Mouse (Mus musculus) stomach, postnatal 0 days (tissue): ENCODE data around the gene Gm45837. TPM values are rescaled to one million over a fixed set of nuclear protein-coding genes. Genes with fewer than 3 reads are reported as not detected.

Experiments
- ATAC-seq: fragments of 200-750 bp; cut with Nextera tagmentation; 2 replicates; pipeline ENCODE4 v1.8.0; 2017; ENCODE audit not compliant: low FRiP score, low TSS enrichment
- DNase-seq: peaks from one replicate; pipeline ENCODE4 v3.0.0-alpha.2; 2016; ENCODE audit warnings: low spot score
- H3K27ac ChIP-seq: fragments of 300-500 bp; sonication (generic); replicated peaks from 2 replicates; pipeline ENCODE4 v1.5.1; 2014; ENCODE audit warnings: mild to moderate bottlenecking, control low read depth
- H3K27me3 ChIP-seq: fragments of 300-500 bp; sonication (generic); 2 replicates; pipeline ENCODE4 v1.6.1; 2014; ENCODE audit warnings: low read length; ENCODE audit not compliant: control insufficient read depth, insufficient read depth
- H3K36me3 ChIP-seq: fragments of 300-500 bp; sonication (generic); 2 replicates; pipeline ENCODE4 v1.6.1; 2014; ENCODE audit warnings: low read length, mixed read lengths; ENCODE audit not compliant: control insufficient read depth, insufficient read depth
- H3K4me1 ChIP-seq: fragments of 300-500 bp; sonication (generic); replicated peaks from 2 replicates; pipeline ENCODE4 v1.6.1; 2014; ENCODE audit warnings: antibody characterized with exemption; ENCODE audit not compliant: control insufficient read depth, insufficient read depth
- H3K4me2 ChIP-seq: fragments of 300-500 bp; sonication (generic); replicated peaks from 2 replicates; pipeline ENCODE4 v1.6.1; 2014; ENCODE audit warnings: low read depth, mild to moderate bottlenecking, control low read depth, moderate library complexity
- H3K4me3 ChIP-seq: fragments of 300-500 bp; sonication (generic); 2 replicates; pipeline ENCODE4 v1.5.1; 2014; ENCODE audit warnings: low read depth, low read length, control low read depth
- H3K9ac ChIP-seq: fragments of 300-500 bp; sonication (generic); 2 replicates; pipeline ENCODE4 v1.6.1; 2014; ENCODE audit warnings: mild to moderate bottlenecking, low read length, control low read depth, mixed read lengths
- H3K9me3 ChIP-seq: fragments of 300-500 bp; sonication (generic); 2 replicates; pipeline ENCODE4 v1.6.1; 2016; ENCODE audit warnings: low read length; ENCODE audit not compliant: control insufficient read depth
- CTCF ChIP-seq: IDR thresholded peaks from 2 replicates; pipeline ENCODE4 v1.5.1; 2016; ENCODE audit warnings: antibody characterized with exemption, low read depth, mild to moderate bottlenecking, moderate library complexity
- EP300 ChIP-seq: optimal IDR thresholded peaks from 2 replicates; pipeline ENCODE3; 2016; ENCODE audit warnings: antibody characterized with exemption
- WGBS: fragments of 180-500 bp; shearing (Covaris S2); extraction: QIAGEN DNeasy Blood & Tissue Kit; methylation state at CpG from one replicate; pipeline ENCODE4 v1.1.7; 2014; 5-methylcytosine and 5-hydroxymethylcytosine counted together
- polyA plus RNA-seq: library from polyadenylated mRNA; unstranded; fragments of >200 nt; fragmentation: Nextera tagmentation; extraction: Ambion mirVana; gene quantifications from 2 replicates; pipeline ENCODE4 v1.2.1, GENCODE M21; 2015

The Gm45837 gene
- polyA plus RNA-seq, 1 experiment from 2014 or later, result 0.24 TPM

GRCm38 (mm10) chr7:101377741-101378262 is 32.9 kb upstream of the Gm45837 start:
- Histone ChIP-seq H3K4me2 (peak overlapping the region; percentile 71), H3K36me3 (no peaks in the 10 kb centered on the region), H3K27me3 (no peaks in the 10 kb centered on the region), H3K9me3 (no peaks in the 10 kb centered on the region), H3K27ac (peak overlapping the region; percentile 95), H3K4me1 (no peaks in the 10 kb centered on the region), H3K4me3 (peak overlapping the region; percentile 40), H3K9ac (peak overlapping the region; percentile 74)
- peak; percentile 94 for ATAC-seq
- peak; percentile 90 for DNase-seq
- no peak for TF ChIP-seq CTCF
- TF ChIP-seq EP300, result no peak
- 12% methylated on average over 6 of the region's 7 CpGs for WGBS

GRCm38 (mm10) chr7:101378285-101378684 is 32.4 kb upstream of the Gm45837 start:
- H3K36me3 ChIP-seq, result no peaks in the 10 kb centered on the region
- peak overlapping the region; percentile 40 for H3K4me3 ChIP-seq
- no peak for TF ChIP-seq CTCF
- no peak for TF ChIP-seq EP300
- no peaks in the 10 kb centered on the region for H3K4me1 ChIP-seq
- H3K9ac ChIP-seq, result peak overlapping the region; percentile 74
- DNase-seq (peak; percentile 39), ATAC-seq (peak; percentile 11; the same call in 1 of the 2 replicates)
- peak overlapping the region; percentile 71 for H3K4me2 ChIP-seq
- no peaks in the 10 kb centered on the region for H3K27me3 ChIP-seq
- 29% methylated on average over 3 of the region's 3 CpGs for WGBS
- H3K9me3 ChIP-seq, result no peaks in the 10 kb centered on the region
- peak overlapping the region; percentile 95 for H3K27ac ChIP-seq

GRCm38 (mm10) chr7:101378796-101379465 is 31.8 kb upstream of the Gm45837 start:
- WGBS, result 32% methylated on average over 5 of the region's 5 CpGs
- Histone ChIP-seq H3K9me3 (no peaks in the 10 kb centered on the region), H3K4me1 (no peaks in the 10 kb centered on the region), H3K27me3 (no peaks in the 10 kb centered on the region), H3K36me3 (no peaks in the 10 kb centered on the region), H3K4me2 (peak overlapping the region; percentile 71), H3K27ac (peak overlapping the region; percentile 95), H3K4me3 (peak overlapping the region; percentile 40), H3K9ac (peak overlapping the region; percentile 74)
- ATAC-seq (no peak), DNase-seq (no peak)
- TF ChIP-seq CTCF (no peak), EP300 (no peak)

GRCm38 (mm10) chr7:101379732-101380131 is 31.0 kb upstream of the Gm45837 start:
- TF ChIP-seq CTCF, result no peak
- no peak for TF ChIP-seq EP300
- H3K4me2 ChIP-seq, result peak overlapping the region; percentile 71
- no peaks in the 10 kb centered on the region; the same call in 1 of the 2 replicates for H3K4me1 ChIP-seq
- no peaks in the 10 kb centered on the region for H3K9me3 ChIP-seq
- DNase-seq (no peak), ATAC-seq (no peak)
- H3K27ac ChIP-seq, result peak overlapping the region; percentile 30; the same call in 1 of the 2 replicates
- H3K27me3 ChIP-seq, result no peaks in the 10 kb centered on the region
- H3K4me3 ChIP-seq, result peak overlapping the region; percentile 40; the same call in 1 of the 2 replicates
- 0 out of 2 replicates have a peak overlapping the region, but pooled peaks have one; percentile 74 for H3K9ac ChIP-seq
- H3K36me3 ChIP-seq, result no peaks in the 10 kb centered on the region
- 29% methylated on average over 2 of the region's 2 CpGs for WGBS

- no peak overlapping the region for H3K4me3 ChIP-seq
- no peak for ATAC-seq
- 48% methylated on average over 6 of the region's 6 CpGs for WGBS
- peaks cover 7% of the 10 kb centered on the region; the same call in 1 of the 2 replicates for H3K4me1 ChIP-seq
- no peak overlapping the region for H3K27ac ChIP-seq
- no peak for TF ChIP-seq EP300
- no peak for TF ChIP-seq CTCF
- no peak overlapping the region for H3K9ac ChIP-seq
- DNase-seq, result peak; percentile 53
- H3K27me3 ChIP-seq, result no peaks in the 10 kb centered on the region
- no peaks in the 10 kb centered on the region for H3K36me3 ChIP-seq
- H3K4me2 ChIP-seq, result no peak overlapping the region
- H3K9me3 ChIP-seq, result no peaks in the 10 kb centered on the region
Measured at GRCm38 (mm10) chr7:101381512-101381911, 29.2 kb upstream of the Gm45837 start.

- 55% methylated on average over 8 of the region's 8 CpGs for WGBS
- TF ChIP-seq EP300 (no peak), CTCF (peak; percentile 36)
- Histone ChIP-seq H3K4me1 (peaks cover 7% of the 10 kb centered on the region; the same call in 1 of the 2 replicates), H3K4me2 (no peak overlapping the region), H3K36me3 (no peaks in the 10 kb centered on the region), H3K27me3 (no peaks in the 10 kb centered on the region), H3K27ac (peak overlapping the region; percentile 40), H3K9ac (no peak overlapping the region), H3K9me3 (no peaks in the 10 kb centered on the region), H3K4me3 (no peak overlapping the region)
- DNase-seq, result peak; percentile 52
- peak; percentile 9; the same call in 1 of the 2 replicates for ATAC-seq
Measured at GRCm38 (mm10) chr7:101382378-101382777, 28.3 kb upstream of the Gm45837 start.
